Mouse (Mus musculus): ENCODE data around the gene Mpeg1.

DNA sequence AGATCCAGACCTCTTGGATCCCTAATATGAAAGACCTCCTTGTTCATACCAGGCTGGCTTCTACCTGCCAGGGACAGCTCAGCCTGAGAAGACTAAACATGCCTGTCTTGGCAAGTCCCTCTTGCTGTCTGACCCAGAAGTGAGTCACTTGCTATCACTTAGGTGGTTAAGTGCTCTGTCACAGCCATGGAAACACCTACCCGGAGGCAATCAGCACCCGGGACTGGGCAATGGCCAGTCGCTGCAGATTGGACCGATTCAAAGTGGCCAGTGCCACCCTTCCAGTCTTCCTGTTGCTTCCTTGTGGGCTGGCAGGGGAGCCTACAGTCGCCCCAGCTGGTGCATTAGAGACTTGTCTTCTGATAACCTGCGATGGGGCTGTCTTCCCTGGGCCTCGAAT, 31.1 kb downstream of the Mpeg1 start:
- no peak for TF ChIP-seq POLR2AphosphoS2 (IDR thresholded peaks at IDR 0.05; ENCODE audit: insufficient read length, low read depth)
- no peak for TF ChIP-seq MYOG (IDR thresholded peaks at IDR 0.05; ENCODE audit: control insufficient read depth in 1 of 3, insufficient read depth in 1 of 3, insufficient read length in 2 of 3, low read depth in 2 of 3)
- TF ChIP-seq POLR2A (IDR thresholded peaks at IDR 0.05; ENCODE audit: insufficient read length, low read depth), result no peak
- no peak for TF ChIP-seq MAX (IDR thresholded peaks at IDR 0.05; ENCODE audit: low read depth)
- no peak for TF ChIP-seq TCF12 (IDR thresholded peaks at IDR 0.05; ENCODE audit: insufficient read depth, poor library complexity, severe bottlenecking)
- TF ChIP-seq E2F4 (IDR thresholded peaks at IDR 0.05; ENCODE audit: insufficient read depth), result no peak
- TF ChIP-seq USF1 (IDR thresholded peaks at IDR 0.05; ENCODE audit: low read depth), result no peak
- TF ChIP-seq CEBPB (IDR thresholded peaks at IDR 0.05; ENCODE audit: insufficient read depth, poor library complexity, severe bottlenecking), result no peak
- no peak for TF ChIP-seq MYOD1 (IDR thresholded peaks at IDR 0.05; ENCODE audit: control insufficient read depth in 1 of 3, insufficient read length in 2 of 3, low read depth in 2 of 3)
- no peak for TF ChIP-seq TCF3 (IDR thresholded peaks at IDR 0.05; ENCODE audit: insufficient read length, low read depth)
- no peak for TF ChIP-seq SRF (IDR thresholded peaks at IDR 0.05; ENCODE audit: control insufficient read depth, insufficient read length, low read depth)

Data from myocyte (in vitro differentiated cells).